Mouse (Mus musculus): ENCODE data around the gene Nckipsd. TPM values are rescaled to one million over a fixed set of nuclear protein-coding genes. Genes with fewer than 3 reads are reported as not detected.

Gene Nckipsd
- 100 to 1,000 TPM in 2 of 26 experiments, 10 to 100 TPM in 21, 1 to 10 TPM in 3; 7.9 to 150 (median 45.0) TPM for total RNA-seq (2018; cell fraction: chromatin; rRNA removed)
- 10 to 100 TPM in 12 of 26 experiments, 1 to 10 TPM in 14; 5.3 to 20.4 (median 9.1) TPM for total RNA-seq (2018; cell fraction: cytosol; rRNA removed)
- total RNA-seq (2018; cell fraction: nucleus; rRNA removed), result 10 to 100 TPM in 22 of 26 experiments, 1 to 10 TPM in 4; 5.9 to 93.4 (median 20.0) TPM
- polyA plus RNA-seq (2018), result 10.6 to 19.3 TPM (median 11.4 TPM) in 3 replicates

GRCm38 (mm10) chr9:108808163-108808665 lies at the start of gene Nckipsd:
Gene Nckipsd (plus strand): TSS chr9:108808368.
- WGBS (ENCODE audit: missing documents), result 0% methylated on average over 38 of the region's 62 CpGs
- peaks cover 47% of the 10 kb centered on the region for H3K36me3 ChIP-seq (ENCODE audit: inconsistent target)

GRCm38 (mm10) chr9:108759121-108759520 lies 49.0 kb upstream of the Nckipsd start:
- 98% methylated on average over 12 of the region's 20 CpGs for WGBS (ENCODE audit: missing documents)
- H3K27ac ChIP-seq, result no peak overlapping the region
- no peaks in the 10 kb centered on the region for H3K79me2 ChIP-seq (ENCODE audit: inconsistent target)
- H3K36me3 ChIP-seq (ENCODE audit: inconsistent target), result no peaks in the 10 kb centered on the region
- no peak overlapping the region for H3K4me3 ChIP-seq (ENCODE audit: inconsistent target)

More at GRCm38 (mm10) chr9:108808163-108808665, at the start of gene Nckipsd:
- no peaks in the 10 kb centered on the region; the same call in 1 of the 2 replicates for H3K79me2 ChIP-seq (ENCODE audit: inconsistent target)
- peak within 1 kb of the TSS; percentile 73 for H3K4me3 ChIP-seq (ENCODE audit: inconsistent target)
- peak within 1 kb of the TSS; percentile 41 for H3K27ac ChIP-seq

- Histone ChIP-seq H3K36me3 (ENCODE audit: inconsistent target) (no peaks in the 10 kb centered on the region), H3K79me2 (ENCODE audit: inconsistent target) (no peaks in the 10 kb centered on the region), H3K27ac (no peak overlapping the region), H3K4me3 (ENCODE audit: inconsistent target) (no peak overlapping the region)
- 94% methylated on average over 2 of the region's 2 CpGs for WGBS (ENCODE audit: missing documents)
These were observed 48.4 kb upstream of the Nckipsd start for GRCm38 (mm10) chr9:108759805-108760204.

- H3K79me2 ChIP-seq (ENCODE audit: inconsistent target), result no peaks in the 10 kb centered on the region
- H3K36me3 ChIP-seq (ENCODE audit: inconsistent target), result no peaks in the 10 kb centered on the region
- no peak overlapping the region for H3K4me3 ChIP-seq (ENCODE audit: inconsistent target)
- H3K27ac ChIP-seq, result no peak overlapping the region
These were observed 46.6 kb upstream of the Nckipsd start for GRCm38 (mm10) chr9:108761561-108761960.

GRCm38 (mm10) chr9:108764971-108765370 lies 43.2 kb upstream of the Nckipsd start:
- Histone ChIP-seq H3K36me3 (ENCODE audit: inconsistent target) (no peaks in the 10 kb centered on the region), H3K27ac (no peak overlapping the region), H3K4me3 (ENCODE audit: inconsistent target) (no peak overlapping the region), H3K79me2 (ENCODE audit: inconsistent target) (no peaks in the 10 kb centered on the region)
- WGBS (ENCODE audit: missing documents), result 86% methylated on average over 9 of the region's 10 CpGs

- 92% methylated on average over 4 of the region's 4 CpGs for WGBS (ENCODE audit: missing documents)
- Histone ChIP-seq H3K27ac (no peak overlapping the region), H3K79me2 (ENCODE audit: inconsistent target) (no peaks in the 10 kb centered on the region), H3K36me3 (ENCODE audit: inconsistent target) (no peaks in the 10 kb centered on the region), H3K4me3 (ENCODE audit: inconsistent target) (no peak overlapping the region)
These were observed 31.6 kb upstream of the Nckipsd start for GRCm38 (mm10) chr9:108776614-108777013.

- no peaks in the 10 kb centered on the region for H3K36me3 ChIP-seq (ENCODE audit: inconsistent target)
- 97% methylated on average over 4 of the region's 4 CpGs for WGBS (ENCODE audit: missing documents)
- no peak overlapping the region for H3K27ac ChIP-seq
- no peak overlapping the region for H3K4me3 ChIP-seq (ENCODE audit: inconsistent target)
- H3K79me2 ChIP-seq (ENCODE audit: inconsistent target), result no peaks in the 10 kb centered on the region
These were observed 30.9 kb upstream of the Nckipsd start for GRCm38 (mm10) chr9:108777276-108777675.

GRCm38 (mm10) chr9:108780959-108781358 lies 27.2 kb upstream of the Nckipsd start:
- Histone ChIP-seq H3K4me3 (ENCODE audit: inconsistent target) (no peak overlapping the region), H3K79me2 (ENCODE audit: inconsistent target) (peaks cover 22% of the 10 kb centered on the region), H3K36me3 (ENCODE audit: inconsistent target) (no peaks in the 10 kb centered on the region), H3K27ac (no peak overlapping the region)
- 74% methylated on average over 5 of the region's 5 CpGs for WGBS (ENCODE audit: missing documents)

GRCm38 (mm10) chr9:108781891-108782290 lies 26.3 kb upstream of the Nckipsd start:
- H3K4me3 ChIP-seq (ENCODE audit: inconsistent target), result no peak overlapping the region
- peaks cover 32% of the 10 kb centered on the region for H3K79me2 ChIP-seq (ENCODE audit: inconsistent target)
- 96% methylated on average over 4 of the region's 4 CpGs for WGBS (ENCODE audit: missing documents)
- no peak overlapping the region for H3K27ac ChIP-seq
- no peaks in the 10 kb centered on the region for H3K36me3 ChIP-seq (ENCODE audit: inconsistent target)

- Histone ChIP-seq H3K27ac (no peak overlapping the region), H3K36me3 (ENCODE audit: inconsistent target) (no peaks in the 10 kb centered on the region), H3K4me3 (ENCODE audit: inconsistent target) (peak overlapping the region; percentile 16; the same call in 1 of the 2 replicates), H3K79me2 (ENCODE audit: inconsistent target) (peaks cover 43% of the 10 kb centered on the region)
- WGBS (ENCODE audit: missing documents), result 58% methylated on average over 9 of the region's 9 CpGs
These were observed 25.2 kb upstream of the Nckipsd start for GRCm38 (mm10) chr9:108782836-108783547.

- 1% methylated on average over 47 of the region's 56 CpGs for WGBS (ENCODE audit: missing documents)
- peak within 1 kb of the TSS; percentile 93 for H3K4me3 ChIP-seq (ENCODE audit: inconsistent target)
- H3K27ac ChIP-seq, result peak within 1 kb of the TSS; percentile 32
- H3K36me3 ChIP-seq (ENCODE audit: inconsistent target), result no peaks in the 10 kb centered on the region
- peaks cover 51% of the 10 kb centered on the region for H3K79me2 ChIP-seq (ENCODE audit: inconsistent target)
These were observed 24.4 kb upstream of the Nckipsd start, which contains the start of gene Ip6k2 for GRCm38 (mm10) chr9:108783548-108784463. Gene Ip6k2 (plus strand): TSS chr9:108783796.

- H3K79me2 ChIP-seq (ENCODE audit: inconsistent target), result peaks cover 67% of the 10 kb centered on the region
- no peak overlapping the region for H3K4me3 ChIP-seq (ENCODE audit: inconsistent target)
- H3K36me3 ChIP-seq (ENCODE audit: inconsistent target), result no peaks in the 10 kb centered on the region
- H3K27ac ChIP-seq, result no peak overlapping the region
These were observed 22.8 kb upstream of the Nckipsd start for GRCm38 (mm10) chr9:108785416-108785815.

GRCm38 (mm10) chr9:108786494-108786893 lies 21.7 kb upstream of the Nckipsd start:
- Histone ChIP-seq H3K27ac (no peak overlapping the region), H3K79me2 (ENCODE audit: inconsistent target) (peaks cover 78% of the 10 kb centered on the region), H3K36me3 (ENCODE audit: inconsistent target) (no peaks in the 10 kb centered on the region), H3K4me3 (ENCODE audit: inconsistent target) (no peak overlapping the region)
- 100% methylated on average over 1 of the region's 1 CpGs for WGBS (ENCODE audit: missing documents)

- Histone ChIP-seq H3K4me3 (ENCODE audit: inconsistent target) (no peak overlapping the region), H3K79me2 (ENCODE audit: inconsistent target) (peaks cover 84% of the 10 kb centered on the region), H3K36me3 (ENCODE audit: inconsistent target) (no peaks in the 10 kb centered on the region), H3K27ac (no peak overlapping the region)
- 100% methylated on average over 2 of the region's 2 CpGs for WGBS (ENCODE audit: missing documents)
These were observed 21.1 kb upstream of the Nckipsd start for GRCm38 (mm10) chr9:108787080-108787479.

Measured in macrophage (primary cell).